Mouse (Mus musculus) layer of hippocampus, adult 9-11 months (tissue): ENCODE data around the gene Reep3.
A peak's percentile ranks its signal among the peaks of the same experiment; 100 is the strongest.
"Not testable (repeated sequence)": the region's sequence is repeated elsewhere in the genome, so short reads cannot be mapped to it uniquely, and the experiment has no call there.

Experiments used
- DNase-seq: peaks from one replicate; pipeline ENCODE4 v3.0.0; 2022

The Reep3 gene

DNA sequence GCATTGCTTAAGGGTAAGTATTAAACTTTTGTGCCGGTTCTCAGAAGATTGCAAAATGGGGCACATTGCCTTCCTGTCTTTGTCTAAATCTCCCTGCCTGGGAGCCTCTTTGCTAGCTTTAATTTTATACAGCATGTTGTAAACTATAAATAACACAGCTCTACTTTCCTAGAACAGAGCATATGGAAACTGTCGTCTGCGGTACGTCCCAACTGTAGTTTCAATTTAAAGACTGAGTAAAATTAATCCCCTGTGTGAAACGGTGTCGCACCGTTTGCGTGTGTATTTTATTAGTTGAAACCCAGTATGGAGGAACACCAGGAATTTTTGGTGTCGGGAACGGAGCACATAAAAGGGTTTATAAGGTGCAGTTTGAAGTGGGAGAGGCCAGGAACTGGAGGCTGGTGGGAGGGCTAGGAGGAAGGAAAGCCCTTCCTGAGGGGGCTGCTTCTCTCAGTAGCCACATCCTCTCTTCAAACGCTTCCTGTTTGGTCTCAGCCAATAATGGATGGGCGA is 92.2 kb downstream of the Reep3 start:
- no peak for DNase-seq

DNA sequence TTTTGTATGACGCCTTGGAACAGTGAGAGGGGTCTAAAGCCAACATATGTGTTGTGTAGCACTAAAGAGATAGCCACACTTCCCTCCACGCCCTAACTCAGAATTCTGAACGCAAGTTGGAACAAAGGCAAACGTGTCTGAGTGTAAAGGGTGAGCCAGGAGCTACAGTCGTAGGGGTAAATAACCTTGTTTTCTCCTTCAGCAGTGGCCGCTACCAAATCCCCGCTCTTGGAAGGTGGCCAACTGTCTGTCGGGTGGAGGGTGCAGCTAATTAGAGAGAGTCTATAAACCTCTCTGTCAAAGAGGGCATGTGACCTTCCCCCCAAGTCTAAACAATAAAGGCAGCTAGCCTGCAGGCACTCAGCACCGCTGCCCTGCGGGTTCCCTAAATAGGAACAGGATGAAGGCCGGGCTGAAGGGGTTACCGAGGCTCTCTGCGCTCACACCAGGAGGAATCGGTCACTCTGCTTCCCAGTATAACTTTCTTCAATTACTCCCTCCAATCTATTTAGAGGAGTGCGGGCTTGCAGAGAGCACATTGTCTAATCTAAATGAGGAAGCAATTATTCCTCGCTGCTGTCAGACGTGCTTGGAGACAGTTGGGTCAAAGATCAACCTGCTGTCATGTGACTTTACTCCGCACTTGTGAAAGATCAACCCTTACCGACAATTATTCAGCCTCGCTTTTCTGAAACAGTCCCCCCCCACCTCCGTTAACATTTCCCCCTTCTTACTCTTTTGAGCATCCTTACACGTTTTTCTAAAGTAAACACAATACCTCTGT is 92.8 kb downstream of the Reep3 start:
- DNase-seq: peak; percentile 29

GRCm38 (mm10) chr10:67003009-67003742 is 93.6 kb downstream of the Reep3 start:
- DNase-seq: no peak

DNA sequence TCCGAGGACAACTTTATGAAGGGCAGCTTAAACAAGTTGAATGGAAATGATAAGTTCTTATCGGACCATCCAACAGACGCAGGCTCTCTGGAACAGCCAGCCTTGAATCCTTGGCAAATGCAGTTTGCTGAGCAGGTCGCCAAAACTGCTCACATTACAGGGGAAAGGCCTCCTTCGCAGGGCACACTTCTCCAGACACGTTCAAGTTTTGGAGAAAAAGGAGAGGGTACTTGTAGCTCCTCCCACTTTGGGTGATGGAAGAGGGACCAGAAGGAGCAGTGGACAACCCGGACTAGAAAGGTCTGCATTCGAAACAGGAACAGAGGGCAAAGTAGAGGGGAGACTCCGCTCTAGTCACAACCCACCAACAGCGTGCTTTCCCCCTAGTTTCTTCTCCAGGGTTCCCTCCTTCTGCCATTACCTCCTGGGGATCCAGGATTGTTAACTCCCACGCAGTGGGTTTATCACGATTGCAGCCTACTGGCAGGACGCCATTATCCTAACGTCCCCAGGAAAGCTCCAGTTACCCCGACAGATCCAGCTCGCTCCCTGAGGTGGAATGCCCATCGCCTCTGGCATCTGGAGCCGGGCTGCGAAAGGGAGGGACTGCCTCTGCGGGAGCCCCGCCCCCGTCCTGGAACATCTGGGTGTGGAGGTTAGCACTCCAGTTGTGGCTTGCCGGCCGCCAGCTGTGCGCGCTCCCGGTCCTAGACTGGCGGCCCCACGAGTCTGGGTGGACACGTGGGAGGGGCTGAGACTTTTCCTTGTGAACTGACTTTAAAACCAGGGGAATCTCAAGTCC is 94.3 kb downstream of the Reep3 start:
- DNase-seq: no peak

DNA sequence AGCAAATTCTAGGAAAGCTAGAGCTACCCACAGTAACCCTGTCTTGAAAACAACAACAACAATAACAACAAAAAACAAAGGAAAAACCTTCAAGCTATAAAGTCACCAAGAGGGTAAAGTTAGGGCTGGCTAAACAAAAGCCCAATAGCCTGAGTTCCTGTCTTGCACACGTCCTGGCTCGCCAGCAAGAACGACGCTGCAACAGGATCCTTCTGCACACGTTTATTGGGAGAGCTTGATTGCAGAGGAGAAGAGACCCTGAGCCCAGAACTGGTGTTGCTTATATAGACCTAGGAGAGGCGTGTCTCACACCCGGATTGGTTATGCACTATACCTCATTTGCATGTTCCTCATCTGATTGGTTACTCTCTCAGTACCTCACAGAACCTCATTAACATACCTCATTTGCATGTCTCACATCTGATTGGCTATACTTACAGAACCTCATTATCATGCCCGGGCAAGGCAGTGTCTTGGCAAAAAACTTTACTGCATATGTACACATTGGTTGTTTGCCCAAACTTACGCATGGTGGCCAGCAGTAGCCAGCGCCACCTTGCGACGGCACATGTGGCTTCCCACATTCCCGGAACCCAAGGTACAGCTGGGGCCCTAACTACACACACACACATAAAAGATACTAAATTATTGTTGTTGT is 95.7 kb downstream of the Reep3 start:
- DNase-seq: not testable (repeated sequence)

DNA sequence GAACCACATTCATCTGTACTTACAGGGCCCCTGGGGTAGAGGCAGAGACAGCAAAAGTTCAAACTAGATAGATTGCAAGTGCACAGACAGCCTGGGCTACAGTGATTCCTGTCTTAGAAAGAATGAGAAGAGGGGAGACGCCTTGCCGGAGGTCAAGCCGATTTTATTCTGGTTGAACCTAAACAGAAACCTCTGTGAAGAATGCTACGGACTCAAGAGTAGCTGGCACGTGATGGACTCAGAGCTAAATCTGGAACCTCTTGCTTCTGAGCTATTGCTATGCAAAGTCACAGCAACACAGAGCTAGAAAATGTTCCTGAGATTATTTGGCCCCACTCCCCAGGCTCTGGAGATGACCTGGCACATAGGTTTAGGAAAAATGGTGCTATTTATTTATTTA is 96.6 kb downstream of the Reep3 start:
- DNase-seq: no peak

DNA sequence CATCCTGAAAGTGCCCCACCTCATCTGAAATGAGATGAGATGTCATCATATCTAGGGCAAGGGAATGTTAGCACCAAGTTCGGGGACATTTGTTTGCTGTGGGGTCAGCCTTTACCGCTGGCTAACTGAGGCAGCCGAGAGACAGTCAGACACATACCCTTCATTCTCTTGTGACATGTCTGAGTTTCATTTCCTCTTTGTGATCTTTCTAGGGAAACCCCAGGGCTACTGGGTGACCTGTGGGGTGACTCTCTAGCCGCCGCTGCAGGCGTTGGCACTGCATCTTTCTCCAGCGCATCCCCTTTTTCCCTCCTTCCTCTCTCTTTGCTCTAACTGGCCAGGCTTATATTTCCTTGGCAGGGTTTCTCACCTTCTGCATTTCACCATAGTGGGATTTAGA is 98.0 kb downstream of the Reep3 start:
- DNase-seq: no peak

- DNase-seq: peak; percentile 17
Observed at GRCm38 (mm10) chr10:66995181-66995580, 101.6 kb downstream of the Reep3 start.

GRCm38 (mm10) chr10:66994469-66994868 is 102.3 kb downstream of the Reep3 start:
- no peak for DNase-seq

DNA sequence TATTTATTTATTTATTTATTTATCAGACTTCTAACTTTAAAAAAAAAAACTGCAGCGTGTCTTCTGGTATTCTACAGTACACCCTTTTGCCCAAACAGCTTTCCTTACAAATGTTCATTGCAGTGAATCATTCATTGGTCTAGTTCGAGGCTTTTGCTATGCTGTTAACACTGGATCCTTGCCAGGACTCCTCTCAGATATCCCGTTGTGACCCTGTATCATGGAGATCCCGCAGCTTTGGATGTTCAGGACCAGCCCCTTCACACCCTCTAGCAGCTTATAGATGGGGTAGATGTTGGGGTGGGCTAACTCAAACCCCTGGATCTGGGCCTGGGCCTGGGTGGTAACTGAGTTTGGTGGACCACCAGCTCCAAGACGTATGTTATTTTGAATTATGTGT is 104.2 kb downstream of the Reep3 start:
- DNase-seq: no peak

DNA sequence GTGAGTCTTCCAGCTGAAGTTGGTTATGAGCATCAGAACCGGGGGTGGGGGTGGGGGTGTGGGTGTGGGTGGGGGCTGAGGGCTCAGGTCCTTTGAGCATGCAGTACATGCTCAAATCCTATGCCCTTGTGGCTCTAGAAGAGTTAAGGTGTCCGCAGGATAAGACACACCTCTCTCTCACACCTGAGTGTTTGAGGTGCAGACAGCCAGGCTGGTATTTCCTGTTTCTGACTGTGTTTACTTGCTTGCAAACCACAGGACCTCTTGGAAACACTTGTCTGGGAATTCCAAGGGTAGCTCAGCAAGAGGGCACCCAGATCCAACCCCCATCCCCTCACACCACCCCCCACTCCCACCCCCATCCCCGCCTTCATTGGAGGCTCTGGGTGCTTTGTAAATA is 106.2 kb downstream of the Reep3 start:
- DNase-seq: no peak

DNA sequence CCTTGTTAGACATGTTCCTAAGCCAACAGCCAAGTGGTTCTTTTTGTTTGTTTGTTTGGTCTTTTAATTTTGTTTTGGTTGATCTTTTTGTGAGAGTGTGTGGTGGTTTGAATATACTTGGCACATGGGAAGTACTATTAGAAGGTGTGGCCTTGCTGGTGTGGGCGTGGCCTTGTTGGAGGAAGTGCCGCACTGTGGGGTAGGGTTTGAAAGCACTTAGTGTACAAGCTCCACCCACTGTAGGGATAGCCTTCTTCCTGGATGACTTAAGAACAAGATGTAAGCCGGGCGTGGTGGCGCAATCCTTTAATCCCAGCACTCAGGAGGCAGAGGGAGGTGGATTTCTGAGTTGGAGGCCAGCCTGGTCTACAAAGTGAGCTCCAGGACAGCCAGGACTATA is 113.7 kb downstream of the Reep3 start:
- DNase-seq: no peak

- no peak for DNase-seq
Observed at GRCm38 (mm10) chr10:66978215-66978614, 118.5 kb downstream of the Reep3 start.

- DNase-seq: no peak
Observed at GRCm38 (mm10) chr10:66977093-66977492, 119.7 kb downstream of the Reep3 start.

GRCm38 (mm10) chr10:66975451-66975850 is 121.3 kb downstream of the Reep3 start:
- DNase-seq: no peak

- no peak for DNase-seq
Observed at GRCm38 (mm10) chr10:66974417-66974816, 122.3 kb downstream of the Reep3 start.

DNA sequence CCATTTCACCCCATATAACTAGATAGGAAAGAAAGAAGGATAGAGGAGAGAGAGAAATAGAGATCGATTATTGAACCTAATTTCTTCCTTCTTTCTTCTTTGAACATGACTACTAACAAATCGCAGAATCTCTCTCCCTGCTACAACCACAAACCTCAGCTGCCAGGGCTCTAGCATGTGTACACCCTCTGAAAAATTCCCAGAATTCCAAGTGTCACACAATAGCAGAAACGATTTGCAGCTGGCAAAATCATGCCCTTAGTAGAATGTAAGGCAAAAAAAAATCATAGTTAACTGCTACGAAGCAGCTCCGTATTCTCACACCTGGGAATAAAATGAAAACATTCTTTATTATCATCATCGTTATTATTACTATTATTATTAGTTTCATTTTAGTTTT is 122.9 kb downstream of the Reep3 start:
- no peak for DNase-seq

- no peak for DNase-seq
Observed at GRCm38 (mm10) chr10:66973274-66973673, 123.5 kb downstream of the Reep3 start.

GRCm38 (mm10) chr10:66970336-66971115 is 126.2 kb downstream of the Reep3 start:
- no peak for DNase-seq

DNA sequence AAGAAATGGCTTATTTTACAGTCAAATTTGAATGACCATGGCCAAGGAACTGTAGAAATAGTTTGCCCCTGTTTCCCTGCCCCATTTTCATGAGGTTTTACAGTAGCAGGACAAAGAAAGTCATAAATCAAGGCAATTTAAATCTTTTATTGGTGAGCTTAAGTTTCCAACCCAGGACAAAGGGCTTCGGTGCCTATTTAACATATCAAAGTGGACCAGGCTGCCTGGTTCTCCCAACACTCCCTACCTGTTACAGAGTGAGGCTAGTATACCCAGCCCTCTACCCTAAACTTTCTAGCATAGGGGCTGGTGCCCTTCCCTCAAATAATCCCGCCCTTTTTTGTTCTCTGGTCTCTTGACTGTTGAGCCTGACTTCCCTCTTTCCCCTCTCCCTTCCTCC is 127.2 kb downstream of the Reep3 start:
- no peak for DNase-seq

- DNase-seq: no peak
Observed at GRCm38 (mm10) chr10:66969081-66969480, 127.7 kb downstream of the Reep3 start.

GRCm38 (mm10) chr10:66968541-66968940 is 128.2 kb downstream of the Reep3 start:
- no peak for DNase-seq
